Mouse (Mus musculus) hindbrain, embryonic 16.5 days (tissue): Measurements from ENCODE around the gene Mafk. TPM values are rescaled to one million over a fixed set of nuclear protein-coding genes. Genes with fewer than 3 reads are reported as not detected.
A peak's percentile ranks its signal among the peaks of the same experiment; 100 is the strongest.

Experiments used
- ATAC-seq: fragments of 200-750 bp; cut with Nextera tagmentation; 2 replicates; pipeline ENCODE4 v1.8.0; 2017; ENCODE audit warnings: moderate TSS enrichment, moderate library complexity
- H3K27ac ChIP-seq: fragments of 300-500 bp; sonication (generic); 2 replicates; pipeline ENCODE4 v1.5.1; 2014; ENCODE audit warnings: low read depth, mild to moderate bottlenecking, control low read depth, low read length, moderate library complexity
- H3K27me3 ChIP-seq: fragments of 300-500 bp; sonication (generic); replicated peaks from 2 replicates; pipeline ENCODE4 v1.6.1; 2014; ENCODE audit warnings: low read length; ENCODE audit not compliant: control insufficient read depth, insufficient read depth
- H3K36me3 ChIP-seq: fragments of 300-500 bp; sonication (generic); 2 replicates; pipeline ENCODE4 v1.6.1; 2014; ENCODE audit warnings: mild to moderate bottlenecking, low read length, moderate library complexity, mixed read lengths; ENCODE audit not compliant: control insufficient read depth, insufficient read depth
- H3K4me1 ChIP-seq: fragments of 300-500 bp; sonication (generic); 2 replicates; pipeline ENCODE4 v1.6.1; 2014; ENCODE audit warnings: low read depth, low read length; ENCODE audit not compliant: control insufficient read depth, insufficient read depth
- H3K4me2 ChIP-seq: fragments of 300-500 bp; sonication (generic); 2 replicates; pipeline ENCODE4 v1.6.1; 2014; ENCODE audit warnings: mild to moderate bottlenecking, low read length, control low read depth, moderate library complexity
- H3K4me3 ChIP-seq: fragments of 300-500 bp; sonication (generic); 2 replicates; pipeline ENCODE4 v1.5.1; 2014; ENCODE audit warnings: mild to moderate bottlenecking, low read length, control low read depth, moderate library complexity
- H3K9ac ChIP-seq: fragments of 300-500 bp; sonication (generic); 2 replicates; pipeline ENCODE4 v1.6.1; 2014; ENCODE audit warnings: low read depth, mild to moderate bottlenecking, control low read depth, low read length, moderate library complexity
- H3K9me3 ChIP-seq: fragments of 300-500 bp; sonication (generic); 2 replicates; pipeline ENCODE4 v1.6.1; 2014; ENCODE audit warnings: mild to moderate bottlenecking, low read length, moderate library complexity; ENCODE audit not compliant: control insufficient read depth
- WGBS: fragments of 180-500 bp; shearing (Covaris S2); extraction: QIAGEN DNeasy Blood & Tissue Kit; methylation state at CpG from one replicate; pipeline ENCODE4 v1.1.7; 2014; 5-methylcytosine and 5-hydroxymethylcytosine counted together
- microRNA-seq: library from miRNA; unstranded; fragments of <30 nt; microRNA quantifications from one replicate; pipeline ENCODE4, GENCODE M21; 2017
- polyA plus RNA-seq: library from polyadenylated mRNA; unstranded; fragments of >200 nt; fragmentation: Nextera tagmentation; extraction: Ambion mirVana; gene quantifications from 2 replicates; pipeline ENCODE4 v1.2.1, GENCODE M21; 2015

Mafk gene
- polyA plus RNA-seq, 1 experiment from 2014 or later: 12.1 TPM

DNA sequence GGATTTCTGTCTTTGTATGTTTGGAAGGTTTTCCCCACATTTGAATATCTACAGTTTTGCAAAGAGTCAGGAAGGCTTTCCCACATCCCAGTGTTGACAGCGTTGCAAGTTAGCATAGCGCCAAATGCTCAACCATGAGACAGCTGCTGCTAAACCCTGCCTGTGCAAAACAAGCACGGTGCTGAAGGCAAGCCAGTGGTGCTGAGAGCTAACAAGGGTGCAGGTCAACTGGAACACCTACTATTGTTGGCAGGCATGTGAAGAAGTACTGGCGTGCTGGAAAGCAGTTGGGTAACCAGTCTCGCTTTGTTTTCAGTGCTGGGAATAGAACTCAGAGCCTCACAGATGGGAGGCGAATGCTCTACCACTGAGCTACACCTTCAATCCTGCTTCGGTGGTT lies 44.4 kb downstream of the Mafk start:
- no peaks in the 10 kb centered on the region for H3K27me3 ChIP-seq
- H3K9ac ChIP-seq: no peak overlapping the region
- no peak overlapping the region for H3K4me3 ChIP-seq
- no peak overlapping the region for H3K27ac ChIP-seq
- no peaks in the 10 kb centered on the region for H3K9me3 ChIP-seq
- 85% methylated on average over 7 of the region's 7 CpGs for WGBS
- H3K4me1 ChIP-seq: no peaks in the 10 kb centered on the region
- ATAC-seq: no peak
- no peaks in the 10 kb centered on the region for H3K36me3 ChIP-seq
- H3K4me2 ChIP-seq: no peak overlapping the region

DNA sequence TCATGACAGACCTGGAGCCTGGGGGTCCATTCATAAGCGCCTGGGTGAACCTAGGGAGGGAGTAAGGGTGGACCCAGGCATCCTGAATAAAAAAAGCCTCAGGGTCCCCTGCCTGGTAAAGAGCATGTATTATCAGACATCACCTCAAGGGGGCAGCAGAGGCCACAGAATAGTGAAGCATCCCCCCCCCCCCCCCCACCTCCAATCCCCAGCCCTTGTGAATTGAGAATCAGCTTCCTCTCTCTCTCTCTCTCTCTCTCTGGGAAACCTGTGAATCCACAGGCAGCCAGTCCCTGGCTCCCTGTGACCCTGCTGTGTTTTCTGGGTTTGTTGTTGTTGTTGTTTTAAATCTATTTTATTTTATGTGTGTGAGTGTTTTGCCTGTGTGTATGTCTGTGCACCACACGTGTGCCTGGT lies 47.2 kb downstream of the Mafk start:
- ATAC-seq: peak; percentile 64; the same call in 1 of the 2 replicates
- Histone ChIP-seq H3K9me3 (no peaks in the 10 kb centered on the region), H3K36me3 (no peaks in the 10 kb centered on the region), H3K4me1 (no peaks in the 10 kb centered on the region), H3K4me2 (no peak overlapping the region), H3K27me3 (no peaks in the 10 kb centered on the region), H3K9ac (no peak overlapping the region), H3K4me3 (no peak overlapping the region), H3K27ac (no peak overlapping the region)
- 14% methylated on average over 2 of the region's 2 CpGs for WGBS

DNA sequence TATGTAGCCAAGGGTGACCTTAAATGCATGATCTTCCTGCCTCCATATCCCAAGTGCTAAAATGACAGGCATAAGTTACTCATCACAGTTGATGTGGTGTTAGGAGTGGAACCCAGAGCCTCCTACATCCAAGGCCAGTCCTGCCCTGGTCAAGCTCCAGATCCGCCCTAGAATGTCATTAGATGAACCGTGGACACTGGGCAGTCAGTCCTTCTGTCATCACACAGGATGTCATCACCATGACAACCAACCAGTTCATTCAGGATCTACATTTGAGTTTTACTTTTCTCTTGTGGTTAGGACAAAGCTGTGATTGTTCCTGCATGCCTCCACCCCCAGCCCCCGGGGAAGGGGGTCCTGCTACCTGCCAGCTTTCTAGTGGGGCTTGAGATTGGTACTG lies 47.8 kb downstream of the Mafk start:
- no peak overlapping the region for H3K9ac ChIP-seq
- no peaks in the 10 kb centered on the region for H3K27me3 ChIP-seq
- H3K4me1 ChIP-seq: no peaks in the 10 kb centered on the region
- H3K4me2 ChIP-seq: no peak overlapping the region
- 21% methylated on average over 3 of the region's 3 CpGs for WGBS
- no peak for ATAC-seq
- H3K36me3 ChIP-seq: no peaks in the 10 kb centered on the region
- H3K4me3 ChIP-seq: no peak overlapping the region
- no peak overlapping the region for H3K27ac ChIP-seq
- no peaks in the 10 kb centered on the region for H3K9me3 ChIP-seq

DNA sequence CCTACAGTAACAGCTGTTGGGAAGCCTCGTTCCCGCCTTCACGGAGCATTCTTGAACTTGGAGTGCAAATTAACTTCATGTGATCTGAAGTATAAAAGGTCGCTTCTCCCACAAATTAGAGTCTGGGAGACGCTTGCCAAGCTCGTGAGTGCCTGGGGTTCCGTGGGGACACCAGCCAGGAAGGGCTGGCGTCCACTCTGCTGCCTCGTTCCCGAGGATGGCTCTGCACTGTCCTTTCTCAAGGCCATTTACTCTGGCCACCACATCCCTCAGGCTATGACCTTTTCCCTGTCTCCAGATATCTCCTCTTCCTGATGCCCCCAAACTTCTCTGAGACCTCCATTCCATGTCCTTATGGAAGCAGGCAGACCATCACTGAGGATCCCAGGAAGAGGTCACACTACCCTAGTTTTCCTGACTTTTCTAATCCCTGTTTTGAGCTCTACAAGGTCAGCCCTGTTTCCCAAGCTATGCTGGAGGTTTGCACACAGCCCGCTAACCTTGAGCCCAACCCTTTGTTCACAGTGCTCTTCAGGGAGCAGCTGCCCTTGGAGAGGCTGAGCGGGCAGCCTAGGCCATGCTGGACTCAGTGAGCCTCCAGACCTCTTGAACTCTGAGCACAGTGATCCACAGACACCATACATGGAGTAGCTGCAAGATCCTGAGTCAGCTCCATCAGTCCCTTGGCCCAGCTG lies 58.5 kb downstream of the Mafk start:
- no peaks in the 10 kb centered on the region for H3K27me3 ChIP-seq
- no peak overlapping the region for H3K4me3 ChIP-seq
- H3K9ac ChIP-seq: no peak overlapping the region
- no peaks in the 10 kb centered on the region for H3K36me3 ChIP-seq
- WGBS: 58% methylated on average over 12 of the region's 12 CpGs
- no peak for ATAC-seq
- no peak overlapping the region for H3K27ac ChIP-seq
- no peak overlapping the region for H3K4me2 ChIP-seq
- H3K9me3 ChIP-seq: 0 out of 2 replicates have a peak, but pooled peaks cover 2% of the 10 kb centered on the region
- H3K4me1 ChIP-seq: peaks cover 5% of the 10 kb centered on the region; the same call in 1 of the 2 replicates

Small RNA genes within 50 kb of the gene (microRNA-seq; reads per million reads assigned to microRNA genes)
- not detected for gene Mir7037

Other genes starting within 250 kb of the Mafk start
- 24.9 and 26.7 TPM in 2 replicates for gene Uncx, start 248.0 kb upstream of the Mafk start, polyA plus RNA-seq
- gene Micall2, start 55.2 kb upstream of the Mafk start, polyA plus RNA-seq: 12.3 and 12.9 TPM in 2 replicates
- 27.1 and 32.6 TPM in 2 replicates for gene Ints1, start 15.8 kb upstream of the Mafk start, polyA plus RNA-seq
- gene Tmem184a, start 28.4 kb downstream of the Mafk start, polyA plus RNA-seq: 0.05 and 0.09 TPM in 2 replicates
- gene Gm26938, start 34.9 kb downstream of the Mafk start, polyA plus RNA-seq: not detected in 2 replicates
- 70.7 and 73.0 TPM in 2 replicates for gene Psmg3, start 35.4 kb downstream of the Mafk start, polyA plus RNA-seq
- 2.8 and 3.7 TPM in 2 replicates for gene Elfn1, start 116.4 kb downstream of the Mafk start, polyA plus RNA-seq